Mouse (Mus musculus) limb, embryonic 10.5 days (tissue): ENCODE measurements around the gene Csnk2a1. TPM values are rescaled to one million over a fixed set of nuclear protein-coding genes. Genes with fewer than 3 reads are reported as not detected.
"Not testable (repeated sequence)": the region's sequence is repeated elsewhere in the genome, so short reads cannot be mapped to it uniquely, and the experiment has no call there.

Source experiments
- DNase-seq: peaks from one replicate; pipeline ENCODE4 v3.0.0-alpha.2; 2017; ENCODE audit warnings: low spot score
- H3K27ac ChIP-seq: fragments of 300-500 bp; sonication (generic); 2 replicates; pipeline ENCODE4 v1.5.1; 2016; ENCODE audit warnings: mild to moderate bottlenecking
- H3K27me3 ChIP-seq: fragments of 300-500 bp; sonication (generic); 2 replicates; pipeline ENCODE4 v1.6.1; 2016; ENCODE audit warnings: low read depth, mild to moderate bottlenecking; ENCODE audit not compliant: poor library complexity, severe bottlenecking
- H3K36me3 ChIP-seq: fragments of 300-500 bp; sonication (generic); 2 replicates; pipeline ENCODE4 v1.6.1; 2016; ENCODE audit warnings: mild to moderate bottlenecking, moderate library complexity
- H3K4me1 ChIP-seq: fragments of 300-500 bp; sonication (generic); 2 replicates; pipeline ENCODE4 v1.6.1; 2016
- H3K4me3 ChIP-seq: fragments of 300-500 bp; sonication (generic); 2 replicates; pipeline ENCODE4 v1.5.1; 2016; ENCODE audit warnings: mild to moderate bottlenecking, moderate library complexity
- H3K9me3 ChIP-seq: fragments of 300-500 bp; sonication (generic); replicated peaks from 2 replicates; pipeline ENCODE4 v1.6.1; 2016; ENCODE audit warnings: mild to moderate bottlenecking
- WGBS: fragments of 180-500 bp; shearing (Covaris S2); methylation state at CpG from one replicate; pipeline ENCODE4 v1.1.7; 2016; 5-methylcytosine and 5-hydroxymethylcytosine counted together
- polyA plus RNA-seq: library from polyadenylated mRNA; unstranded; fragments of >200 nt; fragmentation: Nextera tagmentation; extraction: Ambion mirVana; gene quantifications from 2 replicates; pipeline ENCODE4 v1.2.1, GENCODE M21; 2016

Gene Csnk2a1
- polyA plus RNA-seq, 1 experiment from 2014 or later = 77.6 TPM

DNA sequence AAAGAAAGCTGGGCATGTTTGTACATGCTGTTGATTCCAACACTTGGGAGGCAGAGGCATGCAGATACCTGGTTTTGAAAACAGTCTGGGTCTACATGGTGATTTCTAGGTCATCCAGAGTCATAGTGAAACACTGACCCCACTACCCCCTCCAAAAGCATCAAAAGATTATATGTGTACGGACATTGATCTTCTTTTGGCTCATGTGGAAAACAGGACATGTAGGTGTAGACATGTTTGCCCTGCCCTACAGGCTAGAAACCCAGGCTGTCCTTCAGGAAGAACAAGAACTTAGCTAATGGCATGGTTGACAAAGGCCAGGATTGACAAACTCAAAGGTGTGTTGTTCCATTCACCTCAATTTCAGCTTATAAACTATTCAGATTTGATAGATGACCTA lies 33.1 kb downstream of the Csnk2a1 start:
- Histone ChIP-seq H3K27me3 (no peaks in the 10 kb centered on the region), H3K27ac (no peak overlapping the region), H3K9me3 (no peaks in the 10 kb centered on the region), H3K36me3 (peaks cover 85% of the 10 kb centered on the region), H3K4me3 (no peak overlapping the region), H3K4me1 (no peaks in the 10 kb centered on the region)
- 95% methylated on average over 1 of the region's 1 CpGs for WGBS
- no peak for DNase-seq

DNA sequence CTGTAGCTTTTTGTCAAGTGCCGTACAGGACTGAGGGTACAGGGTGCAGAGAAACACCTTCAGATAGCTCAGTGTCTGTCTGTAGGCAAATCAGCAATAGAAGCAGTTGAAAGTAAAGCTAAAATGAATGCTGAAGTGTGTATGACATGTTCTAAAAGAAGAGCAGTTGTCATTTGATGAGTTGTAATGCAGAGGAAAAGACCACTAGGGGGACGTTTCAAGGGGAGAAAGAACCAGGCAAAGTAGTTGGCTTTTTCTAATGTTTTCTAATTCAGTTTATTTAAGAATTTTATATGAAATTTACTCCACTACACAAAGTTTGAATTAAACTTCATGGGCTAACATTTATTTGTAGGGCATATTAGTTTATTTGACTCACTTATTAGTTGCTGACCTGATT lies 47.0 kb downstream of the Csnk2a1 start:
- no peak overlapping the region for H3K4me3 ChIP-seq
- 84% methylated on average over 2 of the region's 2 CpGs for WGBS
- no peaks in the 10 kb centered on the region for H3K27me3 ChIP-seq
- H3K27ac ChIP-seq = no peak overlapping the region
- H3K36me3 ChIP-seq = peaks cover 89% of the 10 kb centered on the region
- H3K9me3 ChIP-seq = no peaks in the 10 kb centered on the region
- no peak for DNase-seq
- H3K4me1 ChIP-seq = no peaks in the 10 kb centered on the region

DNA sequence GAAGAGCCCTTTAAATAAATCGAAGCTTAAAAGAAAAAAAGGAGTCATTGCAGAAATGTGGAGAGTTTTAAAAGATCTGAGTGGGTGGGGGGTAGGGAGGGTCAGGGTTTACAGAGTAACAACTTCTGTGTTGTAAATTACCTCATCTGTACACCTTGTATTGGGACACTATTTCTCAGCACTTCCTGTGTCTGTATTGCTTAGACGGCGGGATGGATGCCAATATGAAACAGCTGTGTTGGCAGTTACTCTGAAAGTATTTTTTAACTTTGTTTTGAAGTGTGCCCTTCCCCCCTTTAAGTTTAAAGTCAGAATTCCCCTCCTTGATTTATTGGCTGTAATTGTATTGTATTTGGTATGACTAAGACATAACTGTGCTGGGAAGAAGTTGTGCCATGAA lies 54.8 kb downstream of the Csnk2a1 start:
- Histone ChIP-seq H3K36me3 (peaks cover 85% of the 10 kb centered on the region), H3K27ac (no peak overlapping the region), H3K9me3 (no peaks in the 10 kb centered on the region), H3K4me1 (no peaks in the 10 kb centered on the region), H3K27me3 (no peaks in the 10 kb centered on the region), H3K4me3 (no peak overlapping the region)
- 86% methylated on average over 3 of the region's 3 CpGs for WGBS
- DNase-seq = no peak

DNA sequence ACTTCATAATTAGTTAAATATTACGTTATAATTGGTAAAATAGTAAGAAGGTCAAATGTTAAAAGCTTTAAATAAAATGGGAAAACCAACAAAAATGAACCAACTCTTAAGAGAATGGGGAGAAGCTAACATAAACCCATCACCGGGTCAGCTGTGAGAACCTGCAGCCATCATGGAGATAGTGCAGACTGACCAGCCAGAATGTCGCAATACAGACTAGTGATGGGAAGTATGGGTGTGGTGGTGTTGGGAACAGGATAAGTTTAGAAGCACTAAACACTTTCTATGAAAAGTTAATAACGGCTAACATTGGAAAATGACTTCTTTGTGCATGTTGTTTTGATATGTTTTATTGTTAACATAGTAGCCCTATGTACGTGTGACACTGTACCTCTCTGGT lies 60.9 kb downstream of the Csnk2a1 start:
- Histone ChIP-seq H3K4me1 (no peaks in the 10 kb centered on the region), H3K27ac (no peak overlapping the region), H3K27me3 (no peaks in the 10 kb centered on the region), H3K36me3 (peaks cover 52% of the 10 kb centered on the region), H3K4me3 (no peak overlapping the region), H3K9me3 (no peaks in the 10 kb centered on the region)
- DNase-seq = no peak
- 92% methylated on average over 5 of the region's 5 CpGs for WGBS

DNA sequence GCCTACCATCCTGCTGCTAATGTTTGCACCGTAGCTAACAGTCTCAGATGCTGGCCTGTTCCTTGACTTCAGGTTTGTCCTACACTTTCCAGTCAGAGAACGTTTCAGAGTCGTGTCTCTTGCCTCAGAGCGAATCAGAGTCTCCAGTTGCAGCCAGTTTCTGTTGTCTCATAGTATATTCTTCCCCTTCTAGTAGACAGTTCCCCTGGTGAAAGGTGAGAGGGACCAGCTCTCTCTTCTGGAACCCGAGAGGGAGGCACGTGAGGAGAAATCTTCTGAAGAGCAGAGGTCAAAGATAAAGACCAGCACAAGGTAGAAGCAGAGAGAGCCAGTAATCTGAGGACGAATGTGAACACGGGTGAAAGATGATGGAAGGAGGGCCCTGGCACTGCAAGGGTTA lies 61.4 kb downstream of the Csnk2a1 start:
- 81% methylated on average over 8 of the region's 8 CpGs for WGBS
- peaks cover 47% of the 10 kb centered on the region for H3K36me3 ChIP-seq

DNA sequence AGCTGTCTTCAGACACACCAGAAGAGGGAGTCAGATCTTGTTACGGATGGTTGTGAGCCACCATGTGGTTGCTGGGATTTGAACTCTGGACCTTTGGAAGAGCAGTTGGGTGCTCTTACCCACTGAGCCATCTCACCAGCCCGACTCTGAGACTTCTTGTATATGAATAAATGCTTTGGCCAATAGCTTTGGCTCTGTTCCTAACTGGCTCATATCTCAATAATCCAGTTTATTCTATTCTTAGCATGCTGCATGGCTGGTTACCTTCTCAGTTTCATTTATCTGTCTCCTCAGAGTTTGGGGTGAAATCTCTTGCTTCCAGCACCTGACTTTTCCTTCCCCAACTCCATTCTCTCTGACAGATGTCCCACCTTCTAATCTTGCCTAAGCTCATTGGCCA lies 63.0 kb downstream of the Csnk2a1 start:
- not testable (repeated sequence) for H3K9me3 ChIP-seq, DNase-seq, H3K4me1 ChIP-seq, H3K27ac ChIP-seq, H3K4me3 ChIP-seq, H3K27me3 ChIP-seq
- H3K36me3 ChIP-seq = peaks cover 31% of the 10 kb centered on the region
- 94% methylated on average over 2 of the region's 2 CpGs for WGBS

More for the DNA sequence above, 61.4 kb downstream of the Csnk2a1 start:
- Histone ChIP-seq H3K27ac (no peak overlapping the region), H3K4me1 (peaks cover 1% of the 10 kb centered on the region; the same call in 1 of the 2 replicates), H3K9me3 (no peaks in the 10 kb centered on the region), H3K4me3 (no peak overlapping the region), H3K27me3 (no peaks in the 10 kb centered on the region)
- no peak for DNase-seq

DNA sequence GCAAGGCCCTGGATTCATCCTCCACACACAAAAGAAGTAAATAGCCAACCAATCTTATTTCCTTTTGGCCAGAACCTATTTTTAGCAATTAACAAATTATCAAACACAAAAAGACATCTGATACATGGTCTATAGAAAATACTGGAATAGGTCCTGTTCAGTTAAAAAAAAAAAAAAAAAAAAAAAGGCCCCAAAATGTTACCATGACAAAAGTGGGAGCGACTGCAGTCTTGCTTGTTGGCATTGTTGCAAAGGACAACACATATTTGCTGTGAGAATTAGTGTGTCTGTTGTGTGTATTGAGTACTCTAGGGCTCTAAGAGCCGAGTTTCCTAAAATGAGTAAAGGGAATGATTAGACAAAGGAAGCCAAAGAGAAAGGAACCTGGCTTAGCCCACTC lies 65.8 kb downstream of the Csnk2a1 start:
- peaks cover 12% of the 10 kb centered on the region for H3K36me3 ChIP-seq

DNA sequence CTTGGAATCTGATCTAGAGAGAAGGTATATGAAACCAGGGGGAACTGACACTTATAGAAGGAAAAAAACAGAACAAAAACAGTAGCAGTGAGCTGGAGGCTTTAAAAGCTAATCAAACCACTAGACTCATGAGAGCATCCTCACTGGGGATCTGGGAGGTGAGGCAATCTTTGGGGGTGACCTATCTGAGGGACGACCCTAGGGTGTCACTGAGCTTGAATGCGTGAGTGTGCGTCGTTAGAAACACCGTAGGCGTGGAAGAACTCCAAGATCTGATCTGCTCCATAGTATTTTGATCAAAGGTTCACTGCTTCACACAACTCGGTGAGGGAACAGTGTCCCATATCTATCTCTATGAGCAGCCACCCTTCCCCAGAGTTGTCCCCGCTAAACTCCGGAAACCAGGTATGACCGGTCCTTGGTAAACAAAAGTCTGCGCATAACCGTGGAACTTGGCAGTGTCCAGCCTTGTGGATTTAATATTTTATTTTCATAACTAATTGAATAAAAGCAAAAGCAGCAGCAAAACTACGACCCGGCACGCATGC lies 66.6 kb downstream of the Csnk2a1 start:
- WGBS = 1% methylated on average over 15 of the region's 15 CpGs
- no peak for DNase-seq
- no peaks in the 10 kb centered on the region for H3K27me3 ChIP-seq
- H3K4me3 ChIP-seq = peak overlapping the region; percentile 97
- peaks cover 21% of the 10 kb centered on the region for H3K4me1 ChIP-seq
- no peaks in the 10 kb centered on the region for H3K9me3 ChIP-seq
- H3K36me3 ChIP-seq = peaks cover 7% of the 10 kb centered on the region
- H3K27ac ChIP-seq = no peak overlapping the region; the same call in 1 of the 2 replicates

More for the DNA sequence above, 65.8 kb downstream of the Csnk2a1 start:
- WGBS = 77% methylated on average over 2 of the region's 2 CpGs
- Histone ChIP-seq H3K27me3 (no peaks in the 10 kb centered on the region), H3K9me3 (no peaks in the 10 kb centered on the region), H3K4me3 (no peak overlapping the region), H3K4me1 (peaks cover 21% of the 10 kb centered on the region), H3K27ac (no peak overlapping the region)
- no peak for DNase-seq

DNA sequence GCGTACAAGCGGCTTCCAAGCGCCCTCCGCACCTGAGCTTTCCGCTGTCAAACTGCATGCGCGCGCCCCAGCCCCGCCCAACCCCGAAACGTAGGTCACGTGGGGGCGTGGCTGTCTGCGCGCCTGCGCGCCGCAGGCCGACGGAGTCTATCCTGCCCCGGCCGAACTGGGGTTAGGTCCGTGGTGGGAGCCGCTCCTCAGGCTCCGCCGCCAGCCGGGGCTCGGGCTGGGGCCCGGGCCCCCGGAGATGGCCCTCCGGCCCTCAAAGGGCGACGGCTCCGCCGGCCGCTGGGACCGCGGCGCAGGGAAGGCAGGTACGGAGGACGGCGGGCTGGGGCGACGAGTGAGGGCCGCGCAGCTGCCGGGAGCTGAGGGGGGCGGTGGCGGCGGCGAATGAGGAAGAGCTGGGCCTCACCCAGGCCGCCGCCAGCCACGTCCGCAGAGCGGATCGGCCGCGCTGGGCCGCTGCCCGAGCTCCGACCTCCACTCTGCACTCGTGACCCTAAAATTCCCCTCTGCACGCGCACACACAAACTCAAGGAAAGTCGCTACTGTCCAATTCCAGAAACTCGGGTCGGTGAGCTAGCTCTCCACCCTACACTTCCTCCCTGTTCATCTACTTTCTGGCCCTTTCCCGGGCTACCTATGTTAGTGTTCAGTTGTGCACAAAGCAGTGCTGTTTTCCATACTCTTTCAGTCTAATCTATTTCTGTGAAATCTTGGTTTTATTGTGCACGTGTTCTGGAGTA lies 67.3 kb downstream of the Csnk2a1 start, which contains the start of gene Tbc1d20:
Gene Tbc1d20, plus strand, starts transcription at position 102 of the 749 bp plus-strand sequence.
- WGBS = under 1% methylated on average over 70 of the region's 70 CpGs
- Histone ChIP-seq H3K27ac (peak within 1 kb of the TSS; percentile 94), H3K27me3 (no peaks in the 10 kb centered on the region), H3K36me3 (peaks cover 6% of the 10 kb centered on the region; the same call in 1 of the 2 replicates), H3K4me1 (peaks cover 21% of the 10 kb centered on the region), H3K4me3 (peak within 1 kb of the TSS; percentile 97), H3K9me3 (no peaks in the 10 kb centered on the region)
- DNase-seq = peak; percentile 92

DNA sequence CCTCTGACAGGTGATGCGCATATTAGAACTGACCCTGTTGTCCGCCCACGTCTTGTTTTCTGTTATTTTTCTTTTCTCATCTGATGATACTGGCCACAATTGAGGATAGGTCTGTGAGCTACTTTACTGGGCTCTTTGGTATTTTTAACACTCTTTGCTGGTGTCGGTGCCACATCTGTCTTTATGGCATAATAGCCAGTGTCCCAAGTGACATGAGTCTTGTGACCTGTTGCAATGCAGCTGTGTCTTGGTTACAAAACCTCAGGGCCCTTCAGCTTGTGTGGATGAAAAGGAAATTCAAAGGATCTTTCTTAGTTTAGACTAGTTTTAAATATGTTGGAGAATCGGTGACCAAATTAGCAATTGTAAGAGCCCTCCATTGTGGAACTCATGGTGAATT lies 67.9 kb downstream of the Csnk2a1 start:
- H3K4me1 ChIP-seq = peaks cover 21% of the 10 kb centered on the region
- no peaks in the 10 kb centered on the region for H3K9me3 ChIP-seq
- H3K36me3 ChIP-seq = peaks cover 6% of the 10 kb centered on the region; the same call in 1 of the 2 replicates
- 47% methylated on average over 5 of the region's 5 CpGs for WGBS
- DNase-seq = no peak
- peak overlapping the region; percentile 97 for H3K4me3 ChIP-seq
- 0 out of 2 replicates have a peak overlapping the region, but pooled peaks have one; percentile 94 for H3K27ac ChIP-seq
- H3K27me3 ChIP-seq = no peaks in the 10 kb centered on the region

DNA sequence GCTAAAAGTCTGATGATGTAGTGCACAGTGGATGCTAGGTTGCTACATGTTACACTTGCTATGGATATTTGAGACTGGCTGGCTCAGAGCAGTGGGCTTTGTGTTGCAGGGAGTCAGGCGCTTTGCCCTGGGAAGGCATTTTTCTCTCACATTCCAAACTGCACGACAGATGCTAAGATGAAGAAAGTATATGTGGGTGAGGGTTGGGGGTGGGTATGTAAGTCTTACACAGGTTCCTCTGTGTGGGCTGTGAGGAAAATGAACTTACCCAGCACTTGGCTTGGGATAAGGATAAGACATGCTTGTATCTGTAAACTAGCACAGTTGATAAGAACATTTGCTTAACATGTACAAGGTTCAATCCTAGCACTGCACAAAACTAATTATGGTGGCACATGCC lies 76.2 kb downstream of the Csnk2a1 start:
- Histone ChIP-seq H3K4me1 (peaks cover 6% of the 10 kb centered on the region; the same call in 1 of the 2 replicates), H3K4me3 (no peak overlapping the region), H3K36me3 (peaks cover 66% of the 10 kb centered on the region), H3K9me3 (no peaks in the 10 kb centered on the region), H3K27me3 (no peaks in the 10 kb centered on the region), H3K27ac (no peak overlapping the region)
- WGBS = 86% methylated on average over 2 of the region's 2 CpGs
- DNase-seq = no peak

DNA sequence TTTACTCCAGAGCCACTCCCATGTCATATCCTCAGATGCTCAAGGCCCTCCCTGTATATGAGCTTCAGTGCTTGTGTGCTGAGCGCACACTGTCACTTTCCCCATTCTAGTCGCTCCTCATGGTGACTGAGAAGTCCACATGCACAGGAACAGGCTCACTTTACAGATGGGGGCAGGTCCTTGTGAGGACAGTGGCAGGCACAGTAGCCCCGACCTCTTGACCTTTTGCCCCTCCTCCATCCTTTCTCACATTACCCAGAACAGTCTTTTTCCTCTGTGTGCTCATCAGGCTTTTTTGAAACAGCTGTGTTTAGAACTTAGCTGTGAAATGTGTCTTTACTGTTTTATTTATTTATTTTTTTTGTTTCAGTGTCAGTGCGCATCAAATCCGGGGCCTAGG lies 77.1 kb downstream of the Csnk2a1 start:
- DNase-seq = no peak
- 49% methylated on average over 5 of the region's 5 CpGs for WGBS
- Histone ChIP-seq H3K27ac (no peak overlapping the region), H3K9me3 (no peaks in the 10 kb centered on the region), H3K4me3 (no peak overlapping the region), H3K4me1 (peaks cover 6% of the 10 kb centered on the region; the same call in 1 of the 2 replicates), H3K27me3 (no peaks in the 10 kb centered on the region), H3K36me3 (peaks cover 73% of the 10 kb centered on the region)

DNA sequence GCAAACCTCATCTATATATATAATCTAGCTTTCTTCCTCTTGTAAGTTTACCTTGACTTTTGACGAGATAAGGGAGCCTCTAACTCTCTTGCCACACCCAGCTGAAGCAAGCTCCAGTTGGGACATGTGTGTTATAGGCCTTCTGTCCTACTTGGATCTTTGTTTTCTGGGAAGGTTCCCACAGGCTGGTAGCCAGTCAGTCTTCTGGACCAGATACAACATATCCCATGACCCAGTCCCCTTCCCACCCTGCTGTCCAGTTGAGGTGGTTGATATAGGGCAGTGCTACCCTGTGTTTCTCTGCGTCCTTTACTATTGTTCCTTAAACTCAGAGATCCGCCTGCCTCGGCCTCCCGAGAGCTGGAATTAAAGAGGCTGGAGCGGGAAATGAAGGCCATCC lies 78.8 kb downstream of the Csnk2a1 start:
- DNase-seq = no peak
- peaks cover 6% of the 10 kb centered on the region; the same call in 1 of the 2 replicates for H3K4me1 ChIP-seq
- no peak overlapping the region for H3K27ac ChIP-seq
- no peak overlapping the region for H3K4me3 ChIP-seq
- WGBS = 96% methylated on average over 6 of the region's 6 CpGs
- H3K36me3 ChIP-seq = peaks cover 88% of the 10 kb centered on the region
- no peaks in the 10 kb centered on the region for H3K9me3 ChIP-seq
- no peaks in the 10 kb centered on the region for H3K27me3 ChIP-seq
